Mouse (Mus musculus) thymus, adult 2 months (tissue): ENCODE measurements around the gene Ogn.

Experiments
- CTCF ChIP-seq: fragments of 200-500 bp; IDR thresholded peaks from 2 replicates; pipeline ENCODE4 v1.5.1; 2012; ENCODE audit warnings: mild to moderate bottlenecking, control low read depth, low read length, moderate library complexity, borderline replicate concordance; ENCODE audit not compliant: control insufficient read depth, poor library complexity, insufficient read depth; ENCODE audit errors: extremely low read depth
- POLR2A ChIP-seq: fragments of 200-500 bp; IDR thresholded peaks from 2 replicates; pipeline ENCODE4 v1.6.1; 2012; ENCODE audit warnings: mild to moderate bottlenecking, low read length, control low read depth, moderate library complexity; ENCODE audit not compliant: control insufficient read depth, poor library complexity, insufficient read depth; ENCODE audit errors: extremely low read depth

- TF ChIP-seq POLR2A (no peak), CTCF (no peak)
Observed at GRCm38 (mm10) chr13:49583859-49584258, 24.0 kb upstream of the Ogn start.
